Mouse (Mus musculus) c-Kit-positive CD71-positive TER-119-positive erythroid progenitor cells, embryonic 14.5 days (primary cell): ENCODE results near the gene Teddm1a.
"Not testable (repeated sequence)": the region's sequence is repeated elsewhere in the genome, so short reads cannot be mapped to it uniquely, and the experiment has no call there.

ENCODE experiments used
- DNase-seq: peaks from one replicate; pipeline ENCODE4 v3.0.0-alpha.2; 2013; ENCODE audit warnings: low spot score

The Teddm1a gene

GRCm38 (mm10) chr1:153891442-153891841 is at the start of gene Teddm1a:
Gene Teddm1a, plus strand, starts transcription at chr1:153891742.
- no peak for DNase-seq

- DNase-seq: no peak
Measured at GRCm38 (mm10) chr1:153842121-153842740, 49.3 kb upstream of the Teddm1a start.

GRCm38 (mm10) chr1:153844042-153844441 is 47.5 kb upstream of the Teddm1a start, which contains the start of gene Rgsl1:
Gene Rgsl1, minus strand, starts transcription at chr1:153844142.
- DNase-seq: no peak

GRCm38 (mm10) chr1:153846420-153846819 is 45.1 kb upstream of the Teddm1a start:
- no peak for DNase-seq

GRCm38 (mm10) chr1:153846867-153847266 is 44.7 kb upstream of the Teddm1a start:
- DNase-seq: no peak

- not testable (repeated sequence) for DNase-seq
Measured at GRCm38 (mm10) chr1:153852696-153853095, 38.8 kb upstream of the Teddm1a start.

GRCm38 (mm10) chr1:153855946-153856345 is 35.6 kb upstream of the Teddm1a start:
- DNase-seq: no peak

GRCm38 (mm10) chr1:153874045-153874444 is 17.5 kb upstream of the Teddm1a start, which contains the start of gene Teddm1b:
Gene Teddm1b, plus strand, starts transcription at chr1:153874345.
- DNase-seq: no peak

GRCm38 (mm10) chr1:153880391-153880790 is 11.2 kb upstream of the Teddm1a start:
- DNase-seq: not testable (repeated sequence)

GRCm38 (mm10) chr1:153886024-153886633 is 5.4 kb upstream of the Teddm1a start:
- DNase-seq: no peak

GRCm38 (mm10) chr1:153890121-153890520 is 1.4 kb upstream of the Teddm1a start:
- DNase-seq: no peak

GRCm38 (mm10) chr1:153893746-153894145 is 2.2 kb downstream of the Teddm1a start:
- no peak for DNase-seq

- DNase-seq: no peak
Measured at GRCm38 (mm10) chr1:153894201-153894893, 2.8 kb downstream of the Teddm1a start.

GRCm38 (mm10) chr1:153894979-153895378 is 3.4 kb downstream of the Teddm1a start:
- peak; percentile 74 for DNase-seq

- DNase-seq: no peak
Measured at GRCm38 (mm10) chr1:153897196-153897595, 5.7 kb downstream of the Teddm1a start.

GRCm38 (mm10) chr1:153898989-153899730 is 7.6 kb downstream of the Teddm1a start:
- no peak for DNase-seq

GRCm38 (mm10) chr1:153899731-153900380 is 8.3 kb downstream of the Teddm1a start, which contains the start of the genes Glul and Teddm2:
Gene Glul, plus strand, starts transcription at chr1:153899944.
Gene Teddm2, minus strand, starts transcription at chr1:153900228.
- DNase-seq: peak; percentile 89

GRCm38 (mm10) chr1:153900381-153900780 is 8.8 kb downstream of the Teddm1a start:
- no peak for DNase-seq

GRCm38 (mm10) chr1:153900860-153901730 is 9.6 kb downstream of the Teddm1a start:
- DNase-seq: peak; percentile 29

GRCm38 (mm10) chr1:153903006-153903405 is 11.5 kb downstream of the Teddm1a start:
- no peak for DNase-seq

- DNase-seq: no peak
Measured at GRCm38 (mm10) chr1:153904236-153904635, 12.7 kb downstream of the Teddm1a start.
